Mouse (Mus musculus) G1E (cell line): ENCODE data around the gene Dhx8.

Experiments used
- CTCF ChIP-seq: IDR thresholded peaks from 2 replicates; pipeline ENCODE4 v1.5.1; 2012; ENCODE audit warnings: low read depth, low read length, inconsistent platforms, mixed read lengths
- GATA1 ChIP-seq: IDR thresholded peaks from 2 replicates; pipeline ENCODE4 v1.6.1; 2012; ENCODE audit warnings: borderline replicate concordance, low read length, inconsistent platforms, mixed read lengths
- GATA2 ChIP-seq: IDR thresholded peaks from 2 replicates; pipeline ENCODE4 v1.6.1; 2012; ENCODE audit warnings: low read depth, low read length, inconsistent platforms, borderline replicate concordance
- POLR2AphosphoS5 ChIP-seq: IDR thresholded peaks from 2 replicates; pipeline ENCODE4 v1.6.1; 2012; ENCODE audit warnings: low read depth, low read length, inconsistent platforms; ENCODE audit not compliant: insufficient replicate concordance
- TAL1 ChIP-seq: conservative IDR thresholded peaks from 2 replicates; pipeline ENCODE4 v1.6.1; 2012; ENCODE audit warnings: low read depth, low read length, inconsistent platforms, mixed read lengths

- TF ChIP-seq CTCF: no peak
- TF ChIP-seq POLR2AphosphoS5: no peak
- TF ChIP-seq TAL1: no peak
- TF ChIP-seq GATA1: no peak
- no peak for TF ChIP-seq GATA2
Measured at GRCm38 (mm10) chr11:101764546-101764945, 31.8 kb downstream of the Dhx8 start.
